Mouse (Mus musculus) neural tube, embryonic 15.5 days (tissue): ENCODE data around the gene Fam69b. TPM values are rescaled to one million over a fixed set of nuclear protein-coding genes. Genes with fewer than 3 reads are reported as not detected.

Experiments
- ATAC-seq: fragments of 200-750 bp; cut with Nextera tagmentation; 2 replicates; pipeline ENCODE4 v1.8.0; 2017; ENCODE audit warnings: mild to moderate bottlenecking, moderate TSS enrichment, moderate library complexity; ENCODE audit not compliant: low FRiP score
- H3K27ac ChIP-seq: fragments of 300-500 bp; sonication (generic); replicated peaks from 2 replicates; pipeline ENCODE4 v1.5.1; 2015; ENCODE audit warnings: mild to moderate bottlenecking, inconsistent platforms
- H3K27me3 ChIP-seq: fragments of 300-500 bp; sonication (generic); replicated peaks from 2 replicates; pipeline ENCODE4 v1.6.1; 2015; ENCODE audit warnings: inconsistent platforms
- H3K36me3 ChIP-seq: fragments of 300-500 bp; sonication (generic); 2 replicates; pipeline ENCODE4 v1.6.1; 2015; ENCODE audit warnings: inconsistent platforms
- H3K4me1 ChIP-seq: fragments of 300-500 bp; sonication (generic); 2 replicates; pipeline ENCODE4 v1.6.1; 2015; ENCODE audit warnings: inconsistent platforms
- H3K4me2 ChIP-seq: fragments of 300-500 bp; sonication (generic); 2 replicates; pipeline ENCODE4 v1.6.1; 2015; ENCODE audit warnings: inconsistent platforms, mild to moderate bottlenecking, moderate library complexity
- H3K4me3 ChIP-seq: fragments of 300-500 bp; sonication (generic); replicated peaks from 2 replicates; pipeline ENCODE4 v1.5.1; 2015; ENCODE audit warnings: mild to moderate bottlenecking, inconsistent platforms
- H3K9ac ChIP-seq: fragments of 300-500 bp; sonication (generic); replicated peaks from 2 replicates; pipeline ENCODE4 v1.6.1; 2015; ENCODE audit warnings: mild to moderate bottlenecking, inconsistent platforms
- H3K9me3 ChIP-seq: fragments of 300-500 bp; sonication (generic); replicated peaks from 2 replicates; pipeline ENCODE4 v1.6.1; 2016; ENCODE audit warnings: inconsistent platforms
- WGBS: fragments of 180-500 bp; shearing (Covaris S2); methylation state at CpG from one replicate; pipeline ENCODE4 v1.1.7; 2015; ENCODE audit warnings: mixed read lengths; 5-methylcytosine and 5-hydroxymethylcytosine counted together
- microRNA counts: library from miRNA; unstranded; fragments of <30 nt; microRNA quantifications from one replicate; lab custom pipeline; 2016
- microRNA-seq: library from miRNA; unstranded; fragments of <30 nt; microRNA quantifications from one replicate; pipeline ENCODE4, GENCODE M21; 2017
- polyA plus RNA-seq: library from polyadenylated mRNA; unstranded; fragments of >200 nt; fragmentation: Nextera tagmentation; extraction: Ambion mirVana; gene quantifications from 2 replicates; pipeline ENCODE4 v1.2.1, GENCODE M21; 2015

Gene Fam69b
- polyA plus RNA-seq, 1 experiment from 2014 or later = 145 TPM

GRCm38 (mm10) chr2:26671182-26671581, 42.9 kb downstream of the Fam69b start, which contains the start of gene Lcn4:
Gene Lcn4, minus strand, starts transcription at chr2:26671282.
- WGBS = 93% methylated on average over 3 of the region's 3 CpGs

More at GRCm38 (mm10) chr2:26671182-26671581, 42.9 kb downstream of the Fam69b start, which contains the start of gene Lcn4:
- no peak for ATAC-seq
- no peaks in the 10 kb centered on the region for H3K9me3 ChIP-seq
- H3K27me3 ChIP-seq = no peaks in the 10 kb centered on the region
- no peaks in the 10 kb centered on the region for H3K36me3 ChIP-seq
- H3K4me3 ChIP-seq = no peak within 1 kb of the TSS
- H3K27ac ChIP-seq = no peak within 1 kb of the TSS
- no peak within 1 kb of the TSS for H3K4me2 ChIP-seq
- no peak within 1 kb of the TSS for H3K9ac ChIP-seq
- H3K4me1 ChIP-seq = no peaks in the 10 kb centered on the region

MicroRNAs encoded within 50 kb of the gene (microRNA counts, 519-probe panel; counts per million panel counts)
- 3,773 counts per million, percentile 90 among the panel's probes with 10 or more counts for microRNA mmu-miR-126-3p (lab: Ali Mortazavi, UCI)
- 3,051 counts per million, percentile 74 among the panel's probes with 10 or more counts for microRNA mmu-miR-126-5p (lab: Ali Mortazavi, UCI)

Small RNA genes lying within 50 kb of the gene (microRNA-seq; reads per million reads assigned to microRNA genes)
- not detected for gene Mir126a
- gene Mir126b = not detected

Other genes with a start within 250 kb of the Fam69b start
- 30.4 and 33.6 TPM in 2 replicates for gene Snapc4, start 247.8 kb upstream of the Fam69b start, polyA plus RNA-seq
- gene Entr1, start 239.1 kb upstream of the Fam69b start, polyA plus RNA-seq = 153 and 160 TPM in 2 replicates
- gene Pmpca, start 239.1 kb upstream of the Fam69b start, polyA plus RNA-seq = 94.7 and 95.3 TPM in 2 replicates
- gene Inpp5e, start 219.3 kb upstream of the Fam69b start, polyA plus RNA-seq = 23.4 and 23.9 TPM in 2 replicates
- 16.7 and 17.2 TPM in 2 replicates for gene Sec16a, start 183.2 kb upstream of the Fam69b start, polyA plus RNA-seq
- gene Notch1, start 111.8 kb upstream of the Fam69b start, polyA plus RNA-seq = 11.7 and 22.6 TPM in 2 replicates
- gene Egfl7, start 48.4 kb upstream of the Fam69b start, polyA plus RNA-seq = 76.5 and 94.1 TPM in 2 replicates
- not detected in 2 replicates for gene Gm20532, start 41.8 kb upstream of the Fam69b start, polyA plus RNA-seq
- 5.5 and 13.6 TPM in 2 replicates for gene Agpat2, start 24.0 kb upstream of the Fam69b start, polyA plus RNA-seq
- gene Lcn4, start 42.8 kb downstream of the Fam69b start, polyA plus RNA-seq = not detected in 2 replicates
- gene Abo, start 236.5 kb downstream of the Fam69b start, polyA plus RNA-seq = not detected in 2 replicates